ENCODE assay signal across 10 mouse cellular contexts in genomic region chr7:67230221-67230620, GRCm38 (mm10). TPM values are rescaled to one million over a fixed set of nuclear protein-coding genes. Genes with fewer than 3 reads are reported as not detected.
DNase-seq lines count a peak whose midpoint lies in the region; ATAC-seq and TF ChIP-seq lines count a peak whose summit lies in the region.
"Had no signal": no experiment of that assay in that cellular context is flagged by ENCODE, and none has a peak within 500 bp of the region (broad histone marks: within the 10 kb centered on the region; RNA-seq: fewer than 3 reads in every experiment).

No protein-coding gene starts in this region.

- no peak for DNase-seq in layer of hippocampus, adult 2 months (ENCODE audit: low spot score in 2 of 2)
- no peak for DNase-seq in layer of hippocampus, postnatal 25 days (ENCODE audit: extremely low spot score in 1 of 2, low spot score in 1 of 2)
- peak; percentile 77 for DNase-seq in heart, adult 8-10 months (ENCODE audit: low spot score)
- no peak for DNase-seq in thymus, postnatal 36 days
- DNase-seq: lung, embryonic 14.5 days had no signal

- H3K4me3 ChIP-seq in layer of hippocampus, adult 2 months = no peak overlapping the region
- H3K4me3 ChIP-seq in forebrain, embryonic 16.5 days (replicated peaks; ENCODE audit: low read length) = no peak overlapping the region
- no peak overlapping the region for H3K4me3 ChIP-seq in midbrain, embryonic 15.5 days
- H3K4me3 ChIP-seq: neural tube, embryonic 13.5 days; stomach, embryonic 15.5 days had no signal

- no peaks in the 10 kb centered on the region for H3K9me3 ChIP-seq in forebrain, embryonic 16.5 days (ENCODE audit: control insufficient read depth, low read length)
- no peaks in the 10 kb centered on the region for H3K9me3 ChIP-seq in midbrain, embryonic 15.5 days
- H3K9me3 ChIP-seq: neural tube, embryonic 13.5 days; stomach, embryonic 15.5 days had no signal

- ATAC-seq in forebrain, embryonic 16.5 days = peak; percentile 68
- no peak for ATAC-seq in midbrain, embryonic 15.5 days (replicated peaks)
- ATAC-seq in inflammation-experienced regulatory T-cells, adult 6 months = no peak

- H3K4me1 ChIP-seq in forebrain, embryonic 16.5 days (replicated peaks; ENCODE audit: control insufficient read depth, insufficient read depth, low read length) = peaks cover 10% of the 10 kb centered on the region
- H3K4me1 ChIP-seq in midbrain, embryonic 15.5 days = peaks cover 11% of the 10 kb centered on the region
- H3K4me1 ChIP-seq: stomach, embryonic 15.5 days had no signal

- no peak overlapping the region for H3K9ac ChIP-seq in forebrain, embryonic 16.5 days (replicated peaks; ENCODE audit: low read depth, low read length)
- no peak overlapping the region for H3K9ac ChIP-seq in midbrain, embryonic 15.5 days
- H3K9ac ChIP-seq: lung, embryonic 14.5 days; neural tube, embryonic 13.5 days; stomach, embryonic 15.5 days had no signal

- peaks cover 13% of the 10 kb centered on the region for H3K36me3 ChIP-seq in forebrain, embryonic 16.5 days (ENCODE audit: control insufficient read depth, insufficient read depth)
- H3K36me3 ChIP-seq in midbrain, embryonic 15.5 days (replicated peaks) = peaks cover 7% of the 10 kb centered on the region; the same call in 1 of the 2 replicates

- no peak for TF ChIP-seq CTCF in layer of hippocampus, adult 2 months (conservative IDR thresholded peaks at IDR 0.05)

- WGBS in forebrain, embryonic 16.5 days = 40% methylated on average over 3 of the region's 3 CpGs
- WGBS in midbrain, embryonic 15.5 days = 47% methylated on average over 3 of the region's 3 CpGs

- H3K4me2 ChIP-seq in forebrain, embryonic 16.5 days (ENCODE audit: low read length) = no peak overlapping the region
- H3K4me2 ChIP-seq in midbrain, embryonic 15.5 days = no peak overlapping the region
- H3K4me2 ChIP-seq: lung, embryonic 14.5 days; neural tube, embryonic 13.5 days; stomach, embryonic 15.5 days had no signal

- peak overlapping the region; percentile 82 for H3K27ac ChIP-seq in layer of hippocampus, adult 2 months
- peak overlapping the region; percentile 45 for H3K27ac ChIP-seq in forebrain, embryonic 16.5 days (ENCODE audit: low read length)
- H3K27ac ChIP-seq in midbrain, embryonic 15.5 days = peak overlapping the region; percentile 56
- H3K27ac ChIP-seq: neural tube, embryonic 13.5 days; stomach, embryonic 15.5 days had no signal

- no peaks in the 10 kb centered on the region for H3K27me3 ChIP-seq in forebrain, embryonic 16.5 days (replicated peaks; ENCODE audit: control insufficient read depth, insufficient read depth, low read length)
- no peaks in the 10 kb centered on the region for H3K27me3 ChIP-seq in midbrain, embryonic 15.5 days (replicated peaks)
- H3K27me3 ChIP-seq: neural tube, embryonic 13.5 days; stomach, embryonic 15.5 days had no signal

RNA-seq across cellular contexts. Expression of gene Lysmd4, which starts 7.9 kb away (rescaled TPM):
- 10 to 100 TPM; 33.7 to 34.7 TPM for total RNA-seq in layer of hippocampus, adult 2 months (2021)
- total RNA-seq in layer of hippocampus, postnatal 25 days (2021) = 10 to 100 TPM; 32.3 to 37.1 TPM
- polyA plus RNA-seq in forebrain, embryonic 16.5 days (2015; fragmentation: Nextera tagmentation; extraction: Ambion mirVana) = 38.2 and 40.6 TPM in 2 replicates
- 10 to 100 TPM; 16.9 to 20.9 (median 19.3) TPM for total RNA-seq in heart, adult 8-10 months (2022)
- polyA plus RNA-seq in midbrain, embryonic 15.5 days (2015; fragmentation: Nextera tagmentation; extraction: Ambion mirVana) = 35.4 and 36.2 TPM in 2 replicates
- 1 to 10 TPM; 3.8 to 7.0 (median 6.9) TPM for polyA plus RNA-seq in inflammation-experienced regulatory T-cells, adult 6 months (2017; shearing (Covaris generic))
